Mouse (Mus musculus) neural tube, embryonic 14.5 days (tissue): Measurements from ENCODE around the gene Naa80. TPM values are rescaled to one million over a fixed set of nuclear protein-coding genes. Genes with fewer than 3 reads are reported as not detected.
A peak's percentile ranks its signal among the peaks of the same experiment; 100 is the strongest.

Experiments
- ATAC-seq: fragments of 200-750 bp; cut with Nextera tagmentation; 2 replicates; pipeline ENCODE4 v1.8.0; 2017; ENCODE audit warnings: low read depth, mild to moderate bottlenecking, moderate TSS enrichment, moderate library complexity
- H3K27ac ChIP-seq: fragments of 300-500 bp; sonication (generic); 2 replicates; pipeline ENCODE4 v1.5.1; 2014; ENCODE audit warnings: low read depth, mild to moderate bottlenecking, control low read depth, low read length, moderate library complexity, mixed read lengths
- H3K27me3 ChIP-seq: fragments of 300-500 bp; sonication (generic); 2 replicates; pipeline ENCODE4 v1.6.1; 2014; ENCODE audit warnings: low read length; ENCODE audit not compliant: control insufficient read depth, insufficient read depth
- H3K36me3 ChIP-seq: fragments of 300-500 bp; sonication (generic); 2 replicates; pipeline ENCODE4 v1.6.1; 2014; ENCODE audit warnings: low read length, mixed read lengths; ENCODE audit not compliant: control insufficient read depth, insufficient read depth
- H3K4me1 ChIP-seq: fragments of 300-500 bp; sonication (generic); 2 replicates; pipeline ENCODE4 v1.6.1; 2014; ENCODE audit warnings: low read length; ENCODE audit not compliant: control insufficient read depth, insufficient read depth
- H3K4me2 ChIP-seq: fragments of 300-500 bp; sonication (generic); 2 replicates; pipeline ENCODE4 v1.6.1; 2014; ENCODE audit warnings: mild to moderate bottlenecking, low read depth, low read length, control low read depth
- H3K4me3 ChIP-seq: fragments of 300-500 bp; sonication (generic); 2 replicates; pipeline ENCODE4 v1.5.1; 2014; ENCODE audit warnings: low read depth, low read length, control low read depth, mixed read lengths
- H3K9ac ChIP-seq: fragments of 300-500 bp; sonication (generic); replicated peaks from 2 replicates; pipeline ENCODE4 v1.6.1; 2014; ENCODE audit warnings: low read depth, mild to moderate bottlenecking, control low read depth, low read length, mixed read lengths
- H3K9me3 ChIP-seq: fragments of 300-500 bp; sonication (generic); 2 replicates; pipeline ENCODE4 v1.6.1; 2016; ENCODE audit warnings: low read length; ENCODE audit not compliant: control insufficient read depth
- whole genome bisulfite sequencing: fragments of 180-500 bp; shearing (Covaris S2); extraction: QIAGEN DNeasy Blood & Tissue Kit; methylation state at CpG from one replicate; pipeline ENCODE4 v1.1.7; 2014; 5-methylcytosine and 5-hydroxymethylcytosine counted together
- polyA plus RNA-seq: library from polyadenylated mRNA; unstranded; fragments of >200 nt; fragmentation: Nextera tagmentation; extraction: Ambion mirVana; gene quantifications from 2 replicates; pipeline ENCODE4 v1.2.1, GENCODE M21; 2014

The Naa80 gene
- polyA plus RNA-seq, 1 experiment from 2014 or later, result 15.6 TPM

DNA sequence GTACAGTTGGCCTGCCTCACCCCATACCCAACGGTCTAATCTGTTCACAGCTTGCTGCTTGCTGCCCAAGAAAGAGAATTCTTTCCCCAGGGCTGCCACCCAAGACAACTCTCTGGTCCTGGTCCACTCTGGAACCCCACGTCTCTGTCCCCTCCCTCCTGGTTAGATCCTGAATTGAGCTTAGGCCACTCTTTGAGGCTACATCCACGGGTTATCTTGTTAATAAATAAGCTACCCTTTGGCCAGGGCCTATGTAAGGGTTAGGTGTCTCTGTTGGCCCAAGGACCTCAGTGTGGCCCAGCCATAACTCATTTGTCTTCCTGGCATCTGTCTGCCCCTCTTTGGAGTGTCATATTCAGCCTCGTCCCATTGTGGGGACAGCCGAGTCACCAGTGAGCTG, 19.7 kb downstream of the Naa80 start:
- H3K9ac ChIP-seq, result no peak overlapping the region
- 77% methylated on average over 5 of the region's 5 CpGs for WGBS
- no peak overlapping the region for H3K27ac ChIP-seq
- no peaks in the 10 kb centered on the region for H3K9me3 ChIP-seq
- H3K4me3 ChIP-seq, result no peak overlapping the region
- H3K27me3 ChIP-seq, result no peaks in the 10 kb centered on the region
- no peak for ATAC-seq
- H3K36me3 ChIP-seq, result peaks cover 7% of the 10 kb centered on the region; the same call in 1 of the 2 replicates
- no peak overlapping the region for H3K4me2 ChIP-seq
- no peaks in the 10 kb centered on the region for H3K4me1 ChIP-seq

DNA sequence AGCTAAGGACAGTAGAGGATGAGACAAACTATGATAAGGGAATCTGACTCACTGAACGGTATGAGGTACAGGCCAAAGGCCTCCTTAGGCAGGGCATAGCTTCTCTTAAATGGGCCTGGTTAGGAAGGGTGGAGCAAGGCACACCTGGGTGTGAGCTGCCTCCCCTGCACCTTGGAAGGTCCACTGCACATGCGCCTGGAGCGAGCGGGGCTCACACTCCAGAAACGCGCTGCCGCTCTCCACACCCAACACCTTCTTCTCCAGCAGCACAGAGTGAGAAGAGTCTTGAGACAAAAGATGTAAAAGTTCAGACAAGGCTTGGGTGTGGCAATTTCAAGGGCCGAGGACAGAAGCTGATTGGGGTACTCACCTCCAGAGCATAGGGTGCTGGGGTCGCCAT, 20.7 kb downstream of the Naa80 start:
- Histone ChIP-seq H3K27me3 (no peaks in the 10 kb centered on the region), H3K4me3 (no peak overlapping the region), H3K9ac (no peak overlapping the region), H3K4me1 (0 out of 2 replicates have a peak, but pooled peaks cover 3% of the 10 kb centered on the region), H3K4me2 (no peak overlapping the region), H3K27ac (no peak overlapping the region), H3K9me3 (no peaks in the 10 kb centered on the region), H3K36me3 (no peaks in the 10 kb centered on the region)
- WGBS, result 90% methylated on average over 9 of the region's 9 CpGs
- no peak for ATAC-seq

- Histone ChIP-seq H3K4me3 (no peak overlapping the region), H3K4me2 (no peak overlapping the region), H3K27ac (no peak overlapping the region), H3K27me3 (no peaks in the 10 kb centered on the region), H3K36me3 (no peaks in the 10 kb centered on the region), H3K9ac (no peak overlapping the region), H3K9me3 (no peaks in the 10 kb centered on the region), H3K4me1 (0 out of 2 replicates have a peak, but pooled peaks cover 7% of the 10 kb centered on the region)
- ATAC-seq, result 0 out of 2 replicates have a peak, but pooled peaks have one; percentile 29
- 65% methylated on average over 14 of the region's 14 CpGs for WGBS
Measured at GRCm38 (mm10) chr9:107599842-107600241, 21.2 kb downstream of the Naa80 start.

GRCm38 (mm10) chr9:107600745-107601144, 22.1 kb downstream of the Naa80 start:
- Histone ChIP-seq H3K36me3 (no peaks in the 10 kb centered on the region), H3K4me2 (no peak overlapping the region), H3K4me3 (no peak overlapping the region), H3K27me3 (no peaks in the 10 kb centered on the region), H3K9ac (no peak overlapping the region), H3K9me3 (no peaks in the 10 kb centered on the region), H3K4me1 (0 out of 2 replicates have a peak, but pooled peaks cover 8% of the 10 kb centered on the region), H3K27ac (no peak overlapping the region)
- no peak for ATAC-seq
- WGBS, result 80% methylated on average over 12 of the region's 12 CpGs

- Histone ChIP-seq H3K27ac (no peak overlapping the region), H3K4me3 (no peak overlapping the region), H3K9me3 (no peaks in the 10 kb centered on the region), H3K4me1 (0 out of 2 replicates have a peak, but pooled peaks cover 8% of the 10 kb centered on the region), H3K36me3 (no peaks in the 10 kb centered on the region), H3K27me3 (no peaks in the 10 kb centered on the region), H3K9ac (no peak overlapping the region), H3K4me2 (no peak overlapping the region)
- no peak for ATAC-seq
- 82% methylated on average over 11 of the region's 11 CpGs for WGBS
Measured at GRCm38 (mm10) chr9:107601275-107601674, 22.6 kb downstream of the Naa80 start.

GRCm38 (mm10) chr9:107602068-107602648, 23.5 kb downstream of the Naa80 start:
- Histone ChIP-seq H3K27me3 (no peaks in the 10 kb centered on the region), H3K27ac (peak overlapping the region; percentile 10; the same call in 1 of the 2 replicates), H3K9me3 (no peaks in the 10 kb centered on the region), H3K4me1 (0 out of 2 replicates have a peak, but pooled peaks cover 8% of the 10 kb centered on the region), H3K4me3 (no peak overlapping the region), H3K4me2 (no peak overlapping the region), H3K9ac (no peak overlapping the region), H3K36me3 (no peaks in the 10 kb centered on the region)
- 15% methylated on average over 10 of the region's 10 CpGs for WGBS
- ATAC-seq, result peak; percentile 68; the same call in 1 of the 2 replicates

GRCm38 (mm10) chr9:107603251-107603650, 24.6 kb downstream of the Naa80 start:
- Histone ChIP-seq H3K4me1 (0 out of 2 replicates have a peak, but pooled peaks cover 15% of the 10 kb centered on the region), H3K27me3 (no peaks in the 10 kb centered on the region), H3K4me3 (no peak overlapping the region), H3K36me3 (no peaks in the 10 kb centered on the region), H3K4me2 (no peak overlapping the region), H3K9me3 (no peaks in the 10 kb centered on the region), H3K27ac (no peak overlapping the region), H3K9ac (no peak overlapping the region)
- no peak for ATAC-seq
- WGBS, result 78% methylated on average over 6 of the region's 6 CpGs

DNA sequence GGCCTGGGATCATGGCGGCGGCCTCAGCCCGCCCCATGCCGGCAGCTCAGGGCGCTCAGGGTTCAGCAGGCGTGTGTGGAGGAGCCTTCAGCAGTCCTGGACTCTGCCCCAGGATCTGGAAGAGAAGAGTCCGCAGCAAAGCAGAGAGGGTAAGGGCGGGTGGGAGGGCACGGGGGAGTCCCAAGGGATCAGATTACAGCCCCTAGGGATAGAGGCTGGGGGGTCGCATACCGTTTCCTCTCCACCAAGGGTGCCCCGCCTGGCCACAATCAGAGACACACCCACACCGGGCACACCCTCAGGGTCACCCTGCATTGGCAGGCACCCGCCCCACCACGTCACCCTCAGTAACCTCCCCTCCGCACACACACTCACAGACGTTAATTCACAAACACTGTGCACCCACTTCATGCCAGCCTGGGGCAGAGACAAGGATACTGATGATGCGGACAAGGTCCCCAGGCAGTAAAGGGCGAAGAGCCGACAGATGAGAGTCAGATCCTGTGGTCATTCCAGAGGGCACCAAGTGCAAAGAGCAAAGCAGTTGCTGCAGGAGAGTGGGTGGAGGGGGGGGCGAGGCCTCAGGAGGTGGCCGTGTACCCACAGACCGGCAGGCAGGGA, 26.5 kb downstream of the Naa80 start:
- H3K27me3 ChIP-seq, result no peaks in the 10 kb centered on the region
- H3K36me3 ChIP-seq, result no peaks in the 10 kb centered on the region
- WGBS, result 39% methylated on average over 22 of the region's 23 CpGs
- ATAC-seq, result no peak
- H3K4me1 ChIP-seq, result 0 out of 2 replicates have a peak, but pooled peaks cover 15% of the 10 kb centered on the region
- H3K27ac ChIP-seq, result no peak overlapping the region
- no peaks in the 10 kb centered on the region for H3K9me3 ChIP-seq
- no peak overlapping the region for H3K4me3 ChIP-seq
- 0 out of 2 replicates have a peak overlapping the region, but pooled peaks have one; percentile 6 for H3K4me2 ChIP-seq
- peak overlapping the region; percentile 16; the same call in 1 of the 2 replicates for H3K9ac ChIP-seq

DNA sequence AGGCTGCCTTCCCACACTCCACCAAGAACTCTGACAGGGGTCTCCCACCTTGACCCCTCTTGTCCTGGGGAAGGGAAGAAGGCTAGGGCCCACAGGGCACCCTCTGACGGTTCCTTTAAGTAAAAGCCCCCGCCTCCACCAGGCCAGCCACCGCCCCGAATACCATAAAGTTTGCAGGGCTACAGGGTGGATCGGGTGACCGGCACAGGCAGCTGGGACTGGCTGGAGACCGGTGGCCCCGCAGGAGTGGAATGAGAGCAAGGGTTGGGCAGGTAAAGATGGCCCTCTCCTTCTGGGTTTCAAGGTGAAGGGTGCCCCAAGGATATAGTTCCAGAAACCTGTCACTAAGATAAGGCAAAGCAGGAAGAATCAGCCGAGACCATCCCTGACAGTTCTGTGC, 27.9 kb downstream of the Naa80 start:
- no peak overlapping the region for H3K9ac ChIP-seq
- H3K9me3 ChIP-seq, result no peaks in the 10 kb centered on the region
- H3K4me2 ChIP-seq, result no peak overlapping the region
- no peak for ATAC-seq
- no peak overlapping the region for H3K27ac ChIP-seq
- peaks cover 16% of the 10 kb centered on the region; the same call in 1 of the 2 replicates for H3K4me1 ChIP-seq
- no peak overlapping the region for H3K4me3 ChIP-seq
- H3K27me3 ChIP-seq, result no peaks in the 10 kb centered on the region
- 14% methylated on average over 9 of the region's 9 CpGs for WGBS
- H3K36me3 ChIP-seq, result no peaks in the 10 kb centered on the region
